Mouse (Mus musculus): Measurements from ENCODE around the gene Proser1.

Proser1 gene

GRCm38 (mm10) chr3:53466481-53466880, 3.0 kb downstream of the Proser1 start:
- no peak for DNase-seq (ENCODE audit: low spot score)

GRCm38 (mm10) chr3:53467356-53467755, 3.9 kb downstream of the Proser1 start:
- DNase-seq (ENCODE audit: low spot score) = no peak

GRCm38 (mm10) chr3:53469650-53470049, 6.2 kb downstream of the Proser1 start:
- DNase-seq (ENCODE audit: low spot score) = no peak

- DNase-seq (ENCODE audit: low spot score) = no peak
These were observed 8.6 kb downstream of the Proser1 start for GRCm38 (mm10) chr3:53472061-53472460.

- no peak for DNase-seq (ENCODE audit: low spot score)
These were observed 10.7 kb downstream of the Proser1 start for GRCm38 (mm10) chr3:53474179-53474578.

- peak; percentile 40 for DNase-seq (ENCODE audit: low spot score)
These were observed 12.4 kb downstream of the Proser1 start for GRCm38 (mm10) chr3:53475889-53476288.

- peak; percentile 16 for DNase-seq (ENCODE audit: low spot score)
These were observed 14.0 kb downstream of the Proser1 start for GRCm38 (mm10) chr3:53477468-53477867.

- no peak for DNase-seq (ENCODE audit: low spot score)
These were observed 15.1 kb downstream of the Proser1 start for GRCm38 (mm10) chr3:53478419-53479046.

GRCm38 (mm10) chr3:53483414-53484059, 20.1 kb downstream of the Proser1 start:
- no peak for DNase-seq (ENCODE audit: low spot score)

- no peak for DNase-seq (ENCODE audit: low spot score)
These were observed 23.1 kb downstream of the Proser1 start for GRCm38 (mm10) chr3:53486561-53486960.

GRCm38 (mm10) chr3:53486996-53487576, 23.6 kb downstream of the Proser1 start:
- DNase-seq (ENCODE audit: low spot score) = no peak

- no peak for DNase-seq (ENCODE audit: low spot score)
These were observed 24.9 kb downstream of the Proser1 start, which contains the start of gene Stoml3 for GRCm38 (mm10) chr3:53488353-53488752. Gene Stoml3, plus strand, starts transcription at chr3:53488653.

- DNase-seq (ENCODE audit: low spot score) = no peak
These were observed 35.0 kb downstream of the Proser1 start for GRCm38 (mm10) chr3:53498351-53498905.

GRCm38 (mm10) chr3:53502428-53502827, 39.0 kb downstream of the Proser1 start:
- DNase-seq (ENCODE audit: low spot score) = no peak

GRCm38 (mm10) chr3:53513096-53513495, 49.6 kb downstream of the Proser1 start:
- no peak for DNase-seq (ENCODE audit: low spot score)

- DNase-seq (ENCODE audit: low spot score) = no peak
These were observed 51.0 kb downstream of the Proser1 start for GRCm38 (mm10) chr3:53514221-53515065.

- DNase-seq (ENCODE audit: low spot score) = no peak
These were observed 59.3 kb downstream of the Proser1 start for GRCm38 (mm10) chr3:53522794-53523193.

GRCm38 (mm10) chr3:53525737-53526136, 62.3 kb downstream of the Proser1 start:
- DNase-seq (ENCODE audit: low spot score) = peak; percentile 62

- DNase-seq (ENCODE audit: low spot score) = no peak
These were observed 66.8 kb downstream of the Proser1 start for GRCm38 (mm10) chr3:53530305-53530704.

All from ovary, postnatal 36 days (tissue).